Mouse (Mus musculus) lung, postnatal 25 days (tissue): Measurements from ENCODE around the gene Olfr1472.
"Not testable (repeated sequence)": the region's sequence is repeated elsewhere in the genome, so short reads cannot be mapped to it uniquely, and the experiment has no call there.

Experiments used
- DNase-seq: peaks from one replicate; pipeline ENCODE4 v3.0.0; 2022; ENCODE audit warnings: low spot score

Gene Olfr1472

DNA sequence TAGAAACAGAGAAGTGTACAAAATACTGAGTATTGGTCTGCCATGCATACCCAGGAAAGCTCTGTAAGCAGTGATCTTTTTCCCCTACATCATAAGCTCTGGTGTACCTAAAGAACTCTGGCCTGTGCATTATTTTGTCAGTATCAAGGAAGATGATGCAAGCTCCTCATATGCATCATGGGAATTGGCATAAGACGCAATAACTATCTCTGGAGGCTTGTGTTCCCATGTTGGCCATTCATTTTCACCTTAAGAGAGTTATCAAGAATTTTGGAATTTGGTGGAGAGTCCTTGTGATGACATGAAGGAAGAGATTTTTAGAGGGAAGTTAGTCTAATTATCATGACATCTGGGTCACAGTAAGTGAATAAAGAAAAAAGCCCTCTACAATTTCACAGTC, at the start of gene Olfr1472:
Gene Olfr1472 (minus strand): TSS at position 101 of the 400 bp plus-strand sequence.
- DNase-seq, result no peak

DNA sequence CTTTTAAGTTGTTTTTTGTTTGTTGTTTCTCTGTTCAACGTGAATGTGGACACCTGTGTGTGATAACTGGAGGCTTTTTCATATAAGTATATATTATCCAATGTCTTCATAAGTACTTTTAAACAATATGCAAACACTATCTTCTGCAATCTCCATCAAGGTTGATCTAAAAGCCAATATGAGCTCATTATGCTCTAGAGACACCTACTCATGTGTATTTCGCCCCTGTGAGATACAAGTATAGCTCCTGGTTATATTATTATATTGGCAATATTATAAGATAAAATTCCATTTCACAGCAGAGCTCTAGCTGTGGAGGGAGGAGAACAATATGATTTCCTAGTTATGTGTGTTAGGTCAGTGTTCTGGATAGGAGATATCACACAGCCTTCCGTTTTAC, 44.4 kb upstream of the Olfr1472 start, which contains the start of gene Olfr1477:
Gene Olfr1477 (plus strand): TSS at position 301 of the 400 bp plus-strand sequence.
- DNase-seq, result no peak

DNA sequence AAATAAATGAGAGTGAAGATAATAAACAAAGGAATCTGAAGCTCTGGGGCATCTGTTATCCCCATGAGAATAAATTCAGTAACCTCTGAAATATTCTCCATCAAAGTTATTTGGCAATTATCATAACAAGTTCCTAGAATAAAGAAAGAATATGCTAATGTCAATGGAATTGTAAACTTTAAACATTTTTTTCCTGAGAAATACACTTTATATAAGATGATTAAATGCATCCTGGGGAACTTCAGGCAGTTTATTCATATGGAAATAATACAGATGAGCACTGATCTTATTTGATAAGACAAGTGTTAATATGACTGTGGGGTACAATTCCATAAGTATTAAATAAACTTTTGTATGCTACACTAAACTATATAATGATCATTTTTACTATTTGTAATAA, 24.2 kb upstream of the Olfr1472 start, which contains the start of gene Olfr1475:
Gene Olfr1475 (minus strand): TSS at position 101 of the 400 bp plus-strand sequence.
- DNase-seq, result no peak

DNA sequence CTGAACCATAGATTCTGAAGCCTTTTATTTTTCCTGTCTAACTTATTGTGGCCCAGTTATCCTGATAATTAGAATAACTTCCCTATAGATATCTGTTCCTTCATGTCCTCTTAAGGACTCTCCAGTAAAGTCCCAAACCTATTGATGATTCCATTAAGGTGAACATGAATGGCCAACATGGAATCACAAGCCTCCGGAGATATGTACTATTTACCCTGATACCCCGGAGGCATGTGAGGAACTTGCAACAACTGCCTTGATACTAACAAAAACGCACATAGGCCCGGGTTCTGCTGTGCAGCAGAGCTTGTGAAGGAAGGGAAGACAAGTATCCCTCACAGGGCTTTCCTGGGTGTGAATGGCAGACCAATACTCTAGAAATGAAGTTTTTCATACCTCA, 13.4 kb upstream of the Olfr1472 start, which contains the start of gene Olfr1474:
Gene Olfr1474 (plus strand): TSS at position 301 of the 400 bp plus-strand sequence.
- not testable (repeated sequence) for DNase-seq

DNA sequence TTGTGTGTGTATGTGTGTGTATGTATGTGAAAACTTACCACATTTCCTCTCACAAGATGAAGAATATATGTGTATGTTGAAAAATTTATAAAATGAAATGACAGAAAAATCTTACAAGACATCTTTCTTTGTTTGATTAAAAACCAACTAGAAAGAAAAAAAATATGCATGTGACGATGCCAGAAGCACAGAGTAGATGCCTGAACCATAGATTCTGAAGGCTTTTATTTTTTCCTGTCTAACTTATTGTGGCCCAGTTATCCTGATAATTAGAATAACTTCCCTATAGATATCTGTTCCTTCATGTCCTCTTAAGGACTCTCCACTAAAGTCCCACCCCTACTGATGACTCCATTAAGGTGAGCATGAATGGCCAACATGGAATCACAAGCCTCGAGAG, 12.8 kb downstream of the Olfr1472 start, which contains the start of gene Olfr1471:
Gene Olfr1471 (plus strand): TSS at position 301 of the 400 bp plus-strand sequence.
- DNase-seq, result not testable (repeated sequence)

DNA sequence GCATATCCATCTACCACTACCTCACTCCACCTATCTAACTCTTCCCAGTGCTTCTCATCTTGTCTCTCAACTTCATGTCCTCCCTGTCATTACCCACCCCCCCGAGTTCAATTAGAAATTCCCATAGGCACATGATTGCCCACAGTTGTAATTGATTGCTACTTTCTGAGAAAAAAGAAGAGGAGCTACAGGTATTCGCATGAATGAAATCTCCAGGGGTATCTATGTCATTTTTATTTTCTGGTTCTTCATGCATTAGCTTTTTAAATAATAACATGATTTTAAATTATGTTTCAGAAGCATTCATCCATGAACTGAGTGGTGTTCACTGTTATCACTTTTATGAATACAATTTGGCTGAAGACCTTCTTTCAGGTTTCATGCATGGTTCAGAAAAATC, 48.3 kb downstream of the Olfr1472 start, which contains the start of gene Olfr1469:
Gene Olfr1469 (plus strand): TSS at position 301 of the 400 bp plus-strand sequence.
- no peak for DNase-seq
